Mouse (Mus musculus) left cerebral cortex, postnatal 10 days (tissue): ENCODE measurements around the gene Pcgf2. TPM values are rescaled to one million over a fixed set of nuclear protein-coding genes. Genes with fewer than 3 reads are reported as not detected.
A peak's percentile ranks its signal among the peaks of the same experiment; 100 is the strongest.
"Not testable (repeated sequence)": the region's sequence is repeated elsewhere in the genome, so short reads cannot be mapped to it uniquely, and the experiment has no call there.

Experiments used
- DNase-seq, 2 experiments: peaks; one replicate each; pipeline ENCODE4 v3.0.0; 2021 to 2022; ENCODE audit warnings: low spot score in 2 of 2, mixed read lengths in 1 of 2; ENCODE audit errors: extremely low spot score in 1 of 2
- intact Hi-C: fragments of 180-260 bp; cut with DNase I; formaldehyde crosslinking; loops from one replicate; pipeline ENCODE4 v1.15.1; 2025
- total RNA-seq, 2 experiments: library from RNA; stranded (reverse); gene quantifications; 2 replicates each; pipeline ENCODE4 v1.2.3; 2021

The Pcgf2 gene
- total RNA-seq, 2 experiments from 2014 or later = 48.3 to 51.6 TPM

DNA sequence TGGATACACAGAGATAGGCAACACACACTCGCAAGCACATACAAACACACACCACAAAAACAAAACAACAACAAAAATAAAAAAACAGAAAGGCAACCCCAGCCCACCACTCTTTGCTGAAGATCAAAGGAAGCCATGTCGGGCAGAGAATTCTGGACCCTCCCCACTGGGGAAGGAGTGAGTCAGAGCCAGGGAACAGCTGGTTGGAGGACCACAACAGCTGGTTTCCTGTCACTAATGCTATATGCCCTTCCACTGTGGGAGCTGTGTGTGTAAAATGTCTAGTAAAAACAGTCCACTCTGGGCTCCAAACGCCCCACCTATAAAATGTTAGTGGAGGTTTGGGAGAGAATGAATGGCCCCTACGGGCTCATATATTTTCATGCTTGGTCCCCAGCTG lies 21.0 kb upstream of the Pcgf2 start:
- intact Hi-C loops = no loop called here
- no peak for DNase-seq

DNA sequence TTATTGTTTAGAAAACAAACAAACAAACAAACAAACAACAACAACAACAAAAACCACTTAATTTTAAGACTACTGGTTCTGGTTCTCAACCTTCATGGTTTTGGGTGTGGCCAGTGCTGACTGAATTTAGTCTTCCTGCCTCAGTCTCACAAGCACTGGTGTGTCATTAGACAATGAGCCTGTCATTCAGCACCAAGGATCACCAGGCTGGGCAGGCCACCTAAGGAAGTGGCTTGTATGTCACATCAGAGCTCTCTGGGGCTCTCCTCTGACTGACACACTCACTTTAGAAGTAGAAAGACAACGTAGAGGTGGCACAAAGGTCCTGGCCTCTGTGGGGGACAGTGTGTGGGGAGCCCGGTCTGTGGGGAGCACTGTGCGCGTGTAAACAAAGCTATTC lies 18.7 kb upstream of the Pcgf2 start:
- intact Hi-C loops = no loop called here
- no peak for DNase-seq

DNA sequence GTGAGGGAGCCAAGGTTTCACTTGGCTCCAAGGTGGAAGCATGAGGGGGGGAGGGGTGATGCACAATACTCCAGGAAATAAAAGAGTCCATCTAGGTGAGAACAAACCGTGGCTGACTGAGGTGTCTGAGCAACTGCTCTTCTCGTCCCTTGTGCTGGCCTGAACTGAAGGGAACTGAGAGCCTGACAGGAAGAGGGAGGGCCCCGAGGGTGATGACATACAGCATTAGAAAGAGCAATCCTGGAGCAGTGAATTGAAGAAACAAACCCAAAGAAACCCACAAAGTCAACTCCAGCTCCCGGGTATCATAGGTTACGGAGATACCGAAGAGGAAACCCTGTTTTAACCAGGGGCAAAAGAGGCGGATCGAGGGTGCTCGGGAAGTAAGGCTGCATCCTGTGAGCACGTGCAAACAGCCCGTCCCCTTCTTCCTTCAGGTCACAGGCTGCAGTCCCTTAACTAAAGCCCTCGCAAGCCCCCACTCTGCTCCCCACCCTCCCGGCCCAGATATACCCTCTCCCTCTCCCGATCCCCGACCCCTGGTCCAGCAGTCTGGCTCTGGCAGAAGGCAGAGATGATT lies 18.1 kb upstream of the Pcgf2 start:
- no peak for DNase-seq
- intact Hi-C loops = no loop called here

DNA sequence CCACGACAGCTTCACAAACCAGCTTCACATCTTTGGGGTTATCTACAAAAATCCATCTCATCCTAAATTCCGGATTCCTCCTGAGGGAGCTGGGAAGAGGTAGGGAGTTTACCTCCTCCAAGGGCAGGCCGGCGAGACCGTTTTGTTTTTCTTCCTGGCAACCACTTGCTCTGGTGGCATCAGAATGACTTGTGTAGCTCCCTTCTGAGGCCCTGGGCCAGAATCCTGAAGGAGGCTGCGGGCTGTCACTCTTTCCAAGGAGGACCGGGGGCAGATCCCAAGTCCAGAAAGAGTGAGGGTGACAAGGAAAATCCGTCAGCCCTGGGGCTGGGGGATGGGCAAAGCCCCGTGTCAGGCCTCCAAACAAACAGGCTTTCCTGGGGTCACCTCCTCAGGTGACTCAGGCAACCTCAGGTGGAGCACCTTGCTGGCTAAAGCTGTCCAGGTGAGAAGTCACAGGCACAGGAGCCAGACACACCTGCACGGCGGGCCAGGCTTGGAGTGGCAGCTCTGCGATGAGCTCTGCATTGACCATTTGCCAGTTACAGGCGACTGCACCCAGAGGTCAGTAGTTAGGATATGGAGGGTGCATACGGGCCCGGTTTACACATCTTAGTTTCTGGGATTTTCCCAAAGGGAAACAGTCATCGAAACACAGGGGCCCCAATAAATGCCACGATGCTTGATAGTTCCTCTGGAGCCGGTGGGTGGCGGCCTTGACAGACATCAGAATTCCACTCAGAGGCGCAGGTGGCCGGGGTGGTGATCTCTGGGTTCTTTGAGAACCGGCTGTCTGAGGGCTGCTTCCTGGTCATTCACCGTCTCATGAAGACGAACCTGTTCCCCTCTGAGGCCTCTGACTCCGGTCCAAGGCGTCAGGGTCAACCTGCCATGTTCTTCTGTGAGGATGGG lies 17.3 kb upstream of the Pcgf2 start:
- intact Hi-C loops = no loop called here
- DNase-seq = no peak

DNA sequence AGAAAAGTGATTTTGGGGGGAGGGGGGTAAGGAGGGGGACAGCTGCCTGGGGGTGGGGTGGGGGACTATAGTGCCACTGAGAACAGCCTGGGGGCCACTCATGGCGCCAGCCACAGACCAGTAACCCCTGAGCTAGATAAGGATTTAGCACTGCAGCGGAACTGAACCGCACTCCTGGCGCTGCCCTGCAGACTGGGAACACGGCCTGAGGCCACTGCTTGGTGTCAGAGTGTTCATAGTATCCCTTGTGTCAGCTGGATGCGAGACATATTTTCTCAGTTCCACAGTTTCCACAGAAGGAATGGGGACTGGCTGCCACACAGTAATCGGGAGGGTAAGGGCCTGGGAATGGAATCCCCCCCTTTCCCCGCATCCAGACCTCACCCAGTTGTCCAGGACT lies 15.7 kb upstream of the Pcgf2 start:
- no peak for DNase-seq
- intact Hi-C loops = no loop called here

DNA sequence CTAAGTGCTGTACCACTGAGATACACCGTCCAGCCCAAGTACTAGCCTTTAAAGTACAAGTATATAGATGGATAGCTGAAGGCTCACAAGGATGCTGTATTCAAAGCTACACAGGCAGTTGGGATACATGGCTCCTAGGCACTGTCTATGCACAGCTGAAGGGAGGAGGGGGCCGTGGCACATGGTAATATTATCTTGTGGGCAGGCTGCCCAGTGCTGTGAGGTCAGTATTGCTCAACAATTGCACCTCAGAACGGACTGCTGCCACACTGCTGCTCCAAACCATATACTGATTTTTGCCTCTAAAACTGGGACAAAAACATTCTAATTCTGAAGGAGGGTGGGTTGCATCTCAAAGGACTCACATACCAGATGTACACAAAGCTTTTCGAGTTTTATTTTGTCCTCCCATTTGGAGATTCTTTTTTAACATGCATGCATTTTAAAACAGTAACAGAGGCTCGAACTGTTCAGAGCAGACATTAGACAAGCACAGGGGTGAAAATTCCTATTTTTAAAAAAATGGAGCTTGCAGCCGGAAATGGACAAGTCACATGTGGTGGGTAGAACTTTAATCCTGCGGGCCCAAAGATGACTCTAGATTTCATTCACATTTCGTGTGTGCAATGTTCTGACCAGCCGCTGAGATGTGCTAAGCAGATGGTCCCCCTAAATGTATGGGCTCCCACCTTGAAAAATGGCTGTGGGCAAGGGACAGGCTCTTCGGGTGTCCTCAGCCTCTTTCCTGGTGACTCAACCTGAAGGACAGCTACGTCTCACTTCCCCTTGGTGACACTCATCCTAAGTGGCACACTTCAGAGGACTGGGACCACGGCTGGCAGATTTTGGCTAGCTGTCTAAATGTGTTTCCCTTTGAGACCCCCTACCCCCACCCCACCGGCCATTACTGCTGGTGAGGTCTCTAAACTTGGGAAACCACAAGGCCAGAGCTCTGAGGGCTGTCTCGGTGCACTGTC lies 14.8 kb upstream of the Pcgf2 start:
- DNase-seq = peak in 1 of 2 experiments; percentile 51
- intact Hi-C loops = no loop called here

DNA sequence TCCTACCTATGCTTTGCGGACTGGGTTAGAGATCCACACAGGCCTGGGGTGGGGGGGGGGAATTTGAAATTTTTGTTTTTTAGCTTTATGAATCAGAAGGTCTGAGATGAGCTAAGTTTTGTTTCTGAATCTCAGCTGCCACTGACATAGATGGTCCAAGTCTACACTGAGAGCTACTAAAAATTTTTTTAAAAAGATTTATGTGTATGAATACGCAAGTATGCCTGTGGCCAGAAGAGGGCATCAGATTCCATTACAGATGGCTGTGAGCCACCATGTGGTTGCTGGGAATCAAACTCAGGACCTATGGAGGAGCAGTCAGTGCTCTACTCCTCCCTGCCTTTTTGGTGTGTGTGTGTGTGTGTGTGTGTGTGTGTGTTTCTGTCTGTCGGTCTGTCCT lies 14.1 kb upstream of the Pcgf2 start:
- intact Hi-C loops = no loop called here
- DNase-seq = no peak

DNA sequence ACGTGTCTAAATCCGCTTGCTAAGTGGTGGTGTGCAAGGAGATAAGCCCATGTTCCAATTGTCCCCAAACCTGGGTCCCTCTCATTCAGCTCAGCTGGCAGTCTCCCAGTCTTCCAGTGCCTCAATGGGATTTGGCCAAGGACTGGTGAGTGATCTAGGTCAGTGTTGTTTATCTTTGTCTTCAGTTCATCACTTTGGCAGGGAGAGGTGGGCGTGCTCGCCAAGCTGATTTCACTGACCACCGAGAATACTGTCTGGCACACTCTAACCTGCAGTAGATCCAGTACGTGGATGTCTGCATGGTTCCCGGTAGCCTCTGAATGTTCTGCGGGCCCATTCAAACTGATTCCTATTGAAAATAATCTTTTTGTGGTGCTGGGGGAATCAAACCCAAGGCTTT lies 13.6 kb upstream of the Pcgf2 start:
- peak in 1 of 2 experiments; percentile 52 for DNase-seq
- intact Hi-C loops = no loop called here

DNA sequence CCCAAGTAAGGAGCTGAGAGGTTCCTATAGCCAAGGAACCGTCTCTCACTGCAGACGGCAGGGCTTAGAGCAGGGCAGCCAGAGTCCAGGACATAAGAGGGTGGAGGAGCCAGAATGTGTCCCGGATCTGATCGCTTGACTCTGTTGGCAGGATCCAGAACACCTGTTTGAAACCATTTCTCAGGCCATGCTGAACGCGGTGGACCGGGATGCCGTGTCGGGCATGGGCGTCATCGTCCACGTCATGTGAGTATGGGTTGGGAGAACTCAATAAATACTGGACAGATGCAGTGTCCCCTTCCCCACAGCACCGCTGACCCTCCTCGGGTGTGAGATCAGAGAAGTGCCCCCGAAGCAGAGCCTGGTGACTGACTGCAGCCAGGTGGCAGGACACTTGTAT lies 12.0 kb upstream of the Pcgf2 start:
- DNase-seq = no peak
- intact Hi-C loops = no loop called here

DNA sequence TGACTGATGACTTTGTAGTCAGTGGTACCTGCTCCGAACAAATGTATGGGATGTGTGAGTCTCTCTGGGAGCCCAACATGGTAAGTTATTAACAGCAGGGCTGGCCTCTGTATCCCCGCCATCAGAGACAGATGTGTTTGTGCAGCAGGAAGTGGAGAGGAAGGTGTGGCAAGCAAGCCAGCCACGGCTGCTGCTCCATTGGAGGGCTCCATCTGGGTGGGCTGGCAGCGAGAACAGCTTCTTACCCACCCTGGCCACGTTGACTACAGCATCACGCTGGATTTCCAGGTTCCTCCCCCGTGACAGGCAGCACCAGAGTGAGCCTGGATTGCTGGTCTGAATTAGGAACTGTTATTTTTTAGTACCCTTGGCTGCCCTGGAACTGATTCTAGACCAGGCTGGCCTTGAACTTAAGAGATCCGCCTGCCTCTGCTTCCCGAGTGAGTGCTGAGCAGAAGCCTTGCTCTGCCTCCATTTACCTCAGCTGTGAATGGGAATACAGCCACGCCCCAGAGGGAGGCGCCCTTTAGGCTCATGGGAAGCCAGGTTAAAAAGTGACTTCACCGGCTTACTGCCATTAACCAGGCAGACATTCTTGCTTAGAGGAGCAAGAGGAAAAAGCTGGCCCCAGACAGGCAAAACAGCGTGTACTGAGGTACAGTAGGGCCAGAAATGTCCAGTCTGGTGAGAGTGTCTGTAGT lies 11.1 kb upstream of the Pcgf2 start:
- no peak for DNase-seq
- intact Hi-C loops = no loop called here

DNA sequence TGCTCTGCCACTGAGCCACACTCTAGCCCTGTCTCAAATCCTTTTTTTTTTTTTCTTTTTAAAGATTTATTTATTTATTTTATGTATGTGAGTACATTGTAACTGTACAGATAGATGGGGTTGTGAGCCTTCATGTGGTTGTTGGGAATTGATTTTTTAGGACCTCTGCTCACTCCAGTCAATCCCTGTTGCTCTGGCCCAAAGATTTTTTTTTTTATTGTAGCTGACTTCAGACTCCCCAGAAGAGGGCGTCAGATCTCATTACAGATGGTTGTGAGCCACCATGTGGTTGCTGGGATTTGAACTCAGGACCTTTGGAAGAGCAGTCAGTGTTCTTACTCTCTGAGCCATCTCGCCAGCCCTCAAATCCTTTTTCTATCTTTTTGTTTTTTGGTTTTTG lies 9.8 kb upstream of the Pcgf2 start:
- DNase-seq, intact Hi-C loops: not testable (repeated sequence)

DNA sequence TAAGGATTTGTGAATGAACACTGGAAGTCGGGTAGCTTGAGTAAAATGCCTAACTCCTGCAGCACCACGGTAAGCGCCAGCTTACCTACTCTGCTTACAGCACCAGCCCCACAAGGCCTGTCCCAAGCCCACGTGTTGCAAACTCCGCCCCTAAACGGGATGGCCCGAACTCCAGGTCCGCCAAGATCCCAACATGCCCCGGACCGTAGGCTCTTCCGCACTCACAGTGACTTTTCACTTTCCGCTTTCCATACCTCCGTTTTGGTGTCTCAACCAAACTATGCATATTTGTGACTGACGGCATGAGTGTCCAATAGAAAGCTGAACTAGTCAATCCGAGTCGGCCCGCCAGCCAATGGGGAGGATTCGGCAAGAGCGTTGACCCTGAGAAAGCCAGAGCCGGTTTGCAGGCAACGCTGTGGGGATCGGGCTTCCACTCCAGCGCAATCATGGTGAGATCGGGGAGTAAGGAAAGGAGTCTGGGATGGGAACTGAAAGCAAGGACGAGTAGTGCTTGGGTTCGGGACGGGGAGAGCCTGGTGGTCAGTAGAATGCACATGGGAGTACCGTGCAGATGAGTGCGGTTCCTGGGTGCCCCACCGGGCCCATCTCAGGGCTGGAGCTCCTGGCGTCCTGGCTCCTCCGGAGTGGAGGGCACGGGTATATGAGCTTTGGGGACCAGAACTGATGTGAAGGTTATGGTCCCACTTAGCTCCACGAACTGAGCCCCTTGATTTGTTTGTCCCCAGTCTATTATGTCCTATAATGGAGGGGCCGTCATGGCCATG lies 2.9 kb upstream of the Pcgf2 start, which contains the start of gene Psmb3:
Gene Psmb3, plus strand, starts transcription at position 361 of the 788 bp plus-strand sequence.
- DNase-seq = peak; percentile 99 to 100

DNA sequence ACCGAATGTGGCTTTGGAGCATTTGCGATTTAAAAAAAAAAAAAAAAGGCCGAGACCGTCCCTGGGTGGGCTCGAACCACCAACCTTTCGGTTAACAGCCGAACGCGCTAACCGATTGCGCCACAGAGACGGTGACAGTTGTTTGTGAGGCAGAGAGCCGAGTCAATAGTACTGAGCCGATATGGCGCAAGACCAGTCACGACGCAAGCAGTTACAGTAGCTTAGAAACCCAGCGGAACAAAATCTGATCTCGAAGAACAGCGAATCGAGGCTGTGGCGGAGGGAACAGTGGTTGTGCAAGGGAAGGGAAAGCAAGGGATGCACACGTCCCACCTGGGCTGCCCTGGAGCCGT lies 2.1 kb upstream of the Pcgf2 start:
- peak; percentile 86 to 89 for DNase-seq

More for the DNA sequence above, 2.9 kb upstream of the Pcgf2 start, which contains the start of gene Psmb3:
- intact Hi-C loops = loop anchor here (5.0 kb wide), 1 partner anchor 39 kb away; the partner anchor contains the start of gene Pip4k2b

DNA sequence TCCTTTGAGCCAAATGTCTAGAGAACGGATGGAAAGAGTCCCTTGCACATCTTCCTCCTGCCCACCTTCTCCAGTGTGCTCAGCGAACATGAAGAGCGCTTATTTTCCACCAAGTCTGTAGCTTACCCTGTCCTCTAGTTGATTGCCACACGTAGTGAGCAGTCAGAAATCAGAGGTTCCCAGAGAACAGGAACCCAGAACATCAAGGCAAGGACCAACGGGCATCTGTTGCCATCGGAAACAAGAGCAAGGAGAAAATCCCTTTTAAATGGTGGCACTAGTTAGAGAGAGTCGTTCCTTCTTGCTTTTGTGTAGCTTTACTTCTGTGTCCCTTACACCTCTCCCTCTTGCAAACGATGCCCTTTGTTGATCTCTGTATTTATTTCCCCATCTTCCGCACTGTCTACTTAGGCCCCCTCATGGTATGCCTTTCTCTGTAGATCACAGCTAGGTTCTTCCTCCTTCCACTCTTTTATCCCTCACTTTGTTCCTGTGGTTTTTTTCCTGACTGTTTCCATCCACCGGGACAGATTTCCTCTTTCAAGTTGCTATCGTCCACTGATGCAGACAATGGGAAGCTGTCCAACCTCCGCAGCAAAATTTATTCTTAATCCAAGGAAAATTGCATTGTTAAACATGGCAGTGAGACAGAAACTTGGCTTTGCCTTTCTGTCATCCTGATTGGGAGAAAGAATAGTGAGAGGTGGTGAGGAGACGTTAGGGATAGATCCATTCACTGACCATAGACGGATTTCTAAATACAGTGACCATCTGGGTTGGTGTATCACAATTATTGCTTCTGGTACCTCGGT lies 1.5 kb upstream of the Pcgf2 start:
- DNase-seq = no peak
- intact Hi-C loops = loop anchor here (5.0 kb wide), 1 partner anchor 41 kb away; the partner anchor contains the start of gene Pip4k2b

More for the DNA sequence above, 2.1 kb upstream of the Pcgf2 start:
- intact Hi-C loops = loop anchor here (5.0 kb wide), 1 partner anchor 40 kb away; the partner anchor contains the start of gene Pip4k2b

DNA sequence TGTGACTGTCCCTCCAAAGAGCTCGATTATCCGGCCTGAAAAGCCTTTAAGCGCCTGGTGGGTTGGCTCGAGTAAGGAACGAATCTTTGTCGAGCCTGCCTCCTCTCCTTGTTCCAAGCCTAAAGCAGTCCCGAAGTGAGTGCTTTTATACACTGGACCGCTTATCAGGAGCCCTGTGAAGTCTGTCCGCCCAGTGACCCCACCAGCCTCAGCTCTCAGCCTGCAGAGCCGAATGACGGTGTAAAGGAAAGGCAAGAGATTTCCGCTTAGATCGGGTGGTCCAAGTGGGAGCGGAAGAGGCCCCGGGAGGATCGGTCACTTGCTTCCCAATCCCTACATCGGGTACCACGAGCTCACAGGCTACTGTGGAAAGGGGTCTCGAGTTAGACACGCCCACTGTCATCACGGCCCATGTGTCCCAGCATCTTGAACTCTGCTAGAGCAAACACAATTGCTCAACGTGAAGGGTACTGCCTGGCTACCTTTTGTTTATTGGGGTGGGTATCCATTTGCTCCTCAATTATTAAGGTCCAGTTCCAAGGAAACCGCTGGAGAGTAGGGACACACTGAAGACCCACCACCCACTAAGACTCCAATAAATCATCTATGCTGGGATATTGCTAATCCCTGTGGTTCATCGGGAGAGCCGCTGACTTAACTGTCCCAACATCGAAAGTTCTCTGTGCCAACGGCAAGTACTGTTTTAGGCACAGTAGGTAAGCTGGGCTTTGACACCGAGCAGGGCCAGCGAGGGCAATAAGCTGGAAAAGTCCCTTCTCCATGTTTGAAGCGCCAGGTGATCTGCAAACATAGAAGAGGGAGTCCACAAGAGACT lies 666 bp upstream of the Pcgf2 start:
- intact Hi-C loops = loop anchor here (5.0 kb wide), 1 partner anchor 41 kb away; the partner anchor contains the start of gene Pip4k2b
- DNase-seq = peak in 1 of 2 experiments; percentile 49

DNA sequence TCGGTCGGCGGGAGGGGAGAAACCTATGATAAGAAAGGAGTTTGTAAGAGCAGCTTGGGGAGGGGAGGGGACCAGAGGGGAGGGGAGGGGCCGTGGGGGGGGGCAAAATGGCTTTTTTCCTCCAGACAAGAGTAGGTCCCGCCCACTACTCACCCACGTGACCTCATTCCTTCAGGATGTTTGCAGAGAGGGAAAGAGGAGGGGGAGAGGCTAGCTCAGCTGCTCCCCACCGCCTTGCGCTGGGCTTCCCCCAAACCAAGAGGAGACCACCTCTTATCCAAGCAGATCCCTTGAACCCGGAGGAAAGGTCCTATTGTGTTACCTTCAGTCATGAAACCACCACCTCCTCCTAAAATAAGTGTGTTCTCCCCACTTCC lies 683 bp downstream of the Pcgf2 start:
- DNase-seq = peak; percentile 88 to 96
- intact Hi-C loops = loop anchor here (5.0 kb wide), 3 partner anchors 37 to 207 kb away; partner anchors contain the start of genes Mllt6 and Pip4k2b
